Mouse (Mus musculus): ENCODE data around the gene Tex12. TPM values are rescaled to one million over a fixed set of nuclear protein-coding genes. Genes with fewer than 3 reads are reported as not detected.

Tex12 gene
- polyA plus RNA-seq, 1 experiment: not detected

DNA sequence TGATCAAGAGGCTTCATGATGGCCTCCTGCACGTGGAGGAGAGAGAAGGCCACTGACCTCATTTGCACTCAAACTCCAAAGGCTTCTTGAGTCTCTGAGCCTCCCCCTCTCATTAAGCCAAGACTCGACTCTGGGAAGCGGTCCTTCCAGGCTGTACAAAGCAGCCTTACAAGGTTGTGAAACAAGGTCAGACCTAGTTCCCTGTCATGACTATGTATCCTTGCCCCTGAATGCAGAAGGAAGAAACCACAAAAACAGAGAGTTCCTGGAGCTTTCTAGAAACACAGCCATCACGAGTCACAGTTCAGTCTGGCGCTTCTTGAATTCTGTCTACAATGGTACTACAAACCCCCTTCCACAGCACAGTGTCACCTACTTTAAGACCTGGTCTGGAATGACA is 38.6 kb downstream of the Tex12 start:
- TF ChIP-seq CTCF (IDR thresholded peaks at IDR 0.05; ENCODE audit: control insufficient read depth, insufficient read depth, low read length) (no peak), POLR2A (IDR thresholded peaks at IDR 0.05; ENCODE audit: borderline replicate concordance, control insufficient read depth, low read depth, low read length) (no peak)
- H3K4me1 ChIP-seq (ENCODE audit: control insufficient read depth, insufficient read depth, low read length): peaks cover 7% of the 10 kb centered on the region
- H3K27ac ChIP-seq (ENCODE audit: control insufficient read depth, insufficient read depth, low read depth, low read length, poor library complexity): no peak overlapping the region
- no peak overlapping the region for H3K4me3 ChIP-seq (replicated peaks; ENCODE audit: control insufficient read depth, low read depth, low read length)
- WGBS: 38% methylated on average over 5 of the region's 5 CpGs

DNA sequence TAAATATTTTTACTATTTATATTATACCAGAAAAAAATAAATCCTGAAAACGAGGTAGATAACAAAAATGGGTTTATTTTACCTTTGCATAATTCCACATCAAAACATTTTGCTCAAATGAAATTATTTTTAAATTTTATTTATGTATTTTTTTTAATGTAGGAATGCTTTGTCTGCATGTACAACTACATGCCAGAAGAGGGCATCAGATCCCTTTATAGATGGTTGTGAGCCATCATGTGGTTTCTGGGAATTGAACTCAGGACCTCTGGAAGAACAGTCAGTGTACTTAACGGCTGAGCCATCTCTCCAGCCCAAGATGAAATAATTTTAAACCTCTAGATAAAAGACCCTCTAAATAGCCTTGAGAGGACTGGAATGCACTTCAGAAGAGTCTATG is 39.6 kb downstream of the Tex12 start:
- Histone ChIP-seq H3K4me1 (ENCODE audit: control insufficient read depth, insufficient read depth, low read length) (peaks cover 6% of the 10 kb centered on the region; the same call in 1 of the 2 replicates), H3K27ac (ENCODE audit: control insufficient read depth, insufficient read depth, low read depth, low read length, poor library complexity) (no peak overlapping the region), H3K4me3 (replicated peaks; ENCODE audit: control insufficient read depth, low read depth, low read length) (no peak overlapping the region)
- 45% methylated on average over 2 of the region's 2 CpGs for WGBS
- TF ChIP-seq POLR2A (IDR thresholded peaks at IDR 0.05; ENCODE audit: borderline replicate concordance, control insufficient read depth, low read depth, low read length) (no peak), CTCF (IDR thresholded peaks at IDR 0.05; ENCODE audit: control insufficient read depth, insufficient read depth, low read length) (no peak)

DNA sequence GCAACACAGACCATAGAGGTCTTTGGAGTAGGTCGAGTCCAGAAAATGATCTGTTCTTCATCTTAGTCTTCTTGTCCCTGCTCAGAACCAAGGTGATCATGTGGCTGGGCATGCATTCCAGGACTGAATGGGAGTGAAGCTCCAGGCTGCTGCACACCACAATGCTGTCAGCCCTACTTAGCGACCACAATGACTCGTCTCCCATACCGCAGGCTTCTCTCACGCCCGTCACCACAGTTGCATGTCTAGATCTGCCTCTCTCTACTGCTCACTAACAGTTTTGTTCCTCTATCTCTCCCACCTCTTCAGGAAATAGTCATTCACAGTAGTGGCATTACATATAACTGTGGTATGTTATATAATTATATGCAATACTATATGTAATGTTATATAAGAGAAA is 40.4 kb downstream of the Tex12 start:
- TF ChIP-seq POLR2A (IDR thresholded peaks at IDR 0.05; ENCODE audit: borderline replicate concordance, control insufficient read depth, low read depth, low read length) (no peak), CTCF (IDR thresholded peaks at IDR 0.05; ENCODE audit: control insufficient read depth, insufficient read depth, low read length) (no peak)
- Histone ChIP-seq H3K4me1 (ENCODE audit: control insufficient read depth, insufficient read depth, low read length) (peaks cover 6% of the 10 kb centered on the region; the same call in 1 of the 2 replicates), H3K27ac (ENCODE audit: control insufficient read depth, insufficient read depth, low read depth, low read length, poor library complexity) (no peak overlapping the region), H3K4me3 (replicated peaks; ENCODE audit: control insufficient read depth, low read depth, low read length) (no peak overlapping the region)
- WGBS: 16% methylated on average over 6 of the region's 6 CpGs

DNA sequence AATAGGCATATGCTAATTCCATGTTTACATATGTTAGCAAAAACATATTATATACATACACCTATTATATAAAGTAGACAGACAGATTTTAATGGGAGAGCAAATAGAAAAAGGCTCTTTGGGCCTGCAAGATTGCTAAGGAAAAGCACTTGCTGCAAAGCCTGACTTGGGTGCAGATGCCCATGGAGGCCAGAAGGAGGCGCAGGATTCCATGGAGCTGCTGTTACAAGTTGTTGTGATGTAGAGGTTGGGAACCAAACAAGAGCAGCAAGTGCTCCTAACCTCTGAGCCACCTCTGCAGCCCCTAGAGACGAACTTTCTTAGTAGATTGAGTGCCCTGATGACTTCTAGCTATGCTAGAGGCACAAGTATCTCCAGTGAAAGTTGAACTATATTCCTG is 42.3 kb downstream of the Tex12 start:
- no peak overlapping the region for H3K4me3 ChIP-seq (replicated peaks; ENCODE audit: control insufficient read depth, low read depth, low read length)
- H3K4me1 ChIP-seq (ENCODE audit: control insufficient read depth, insufficient read depth, low read length): peaks cover 4% of the 10 kb centered on the region; the same call in 1 of the 2 replicates
- H3K27ac ChIP-seq (ENCODE audit: control insufficient read depth, insufficient read depth, low read depth, low read length, poor library complexity): no peak overlapping the region
- TF ChIP-seq POLR2A (IDR thresholded peaks at IDR 0.05; ENCODE audit: borderline replicate concordance, control insufficient read depth, low read depth, low read length) (no peak), CTCF (IDR thresholded peaks at IDR 0.05; ENCODE audit: control insufficient read depth, insufficient read depth, low read length) (peak; percentile 65)
- 55% methylated on average over 2 of the region's 2 CpGs for WGBS

DNA sequence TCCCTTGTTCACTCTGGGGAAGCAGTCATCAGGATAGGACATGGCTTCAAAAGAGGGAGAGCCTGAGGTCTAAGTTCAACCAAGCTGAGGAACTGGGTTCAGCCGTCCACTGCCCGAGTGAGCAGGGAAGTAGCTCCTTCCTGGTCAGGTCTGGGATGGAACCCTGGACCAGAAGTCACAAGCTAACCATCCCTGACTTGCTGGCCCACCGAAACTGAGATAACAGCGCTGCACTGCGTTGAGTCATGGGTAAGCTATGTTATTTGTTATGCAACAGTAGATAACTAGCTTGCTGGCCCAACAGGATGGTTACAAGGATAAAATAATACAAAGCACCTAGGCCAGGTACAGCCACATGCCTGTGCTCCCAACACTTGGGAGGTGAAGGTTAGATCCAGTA is 45.7 kb downstream of the Tex12 start:
- peaks cover 1% of the 10 kb centered on the region; the same call in 1 of the 2 replicates for H3K4me1 ChIP-seq (ENCODE audit: control insufficient read depth, insufficient read depth, low read length)
- WGBS: 73% methylated on average over 5 of the region's 5 CpGs
- H3K27ac ChIP-seq (ENCODE audit: control insufficient read depth, insufficient read depth, low read depth, low read length, poor library complexity): no peak overlapping the region
- TF ChIP-seq POLR2A (IDR thresholded peaks at IDR 0.05; ENCODE audit: borderline replicate concordance, control insufficient read depth, low read depth, low read length) (no peak), CTCF (IDR thresholded peaks at IDR 0.05; ENCODE audit: control insufficient read depth, insufficient read depth, low read length) (no peak)
- no peak overlapping the region for H3K4me3 ChIP-seq (replicated peaks; ENCODE audit: control insufficient read depth, low read depth, low read length)

DNA sequence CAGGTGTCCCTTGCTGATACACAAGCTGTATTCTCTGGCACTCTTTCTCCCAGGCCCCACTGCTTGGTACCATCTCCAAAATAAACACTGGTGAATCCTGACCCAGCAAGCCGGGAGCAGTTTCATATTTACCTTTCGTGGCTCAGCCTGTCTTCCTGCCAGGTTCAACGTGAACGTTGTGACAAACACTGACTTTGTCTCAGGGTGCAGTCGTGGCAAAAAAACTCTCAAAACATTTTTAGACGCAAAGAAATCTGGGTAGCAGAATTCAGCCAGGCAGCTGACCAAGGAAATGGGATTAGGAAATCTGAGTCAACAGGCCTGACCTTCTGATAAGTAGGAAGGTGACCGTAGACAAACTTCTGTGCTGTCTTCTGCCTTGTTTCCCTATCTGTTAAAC is 53.6 kb downstream of the Tex12 start:
- 47% methylated on average over 7 of the region's 7 CpGs for WGBS
- peaks cover 2% of the 10 kb centered on the region for H3K4me1 ChIP-seq (ENCODE audit: control insufficient read depth, insufficient read depth, low read length)
- H3K27ac ChIP-seq (ENCODE audit: control insufficient read depth, insufficient read depth, low read depth, low read length, poor library complexity): no peak overlapping the region
- TF ChIP-seq CTCF (IDR thresholded peaks at IDR 0.05; ENCODE audit: control insufficient read depth, insufficient read depth, low read length): no peak
- H3K4me3 ChIP-seq (replicated peaks; ENCODE audit: control insufficient read depth, low read depth, low read length): no peak overlapping the region

Other genes starting within 250 kb of the Tex12 start
- 536 and 982 TPM in 2 replicates for gene Rpl10-ps3, start 216.4 kb downstream of the Tex12 start, polyA plus RNA-seq (2011; ENCODE audit: insufficient read depth, insufficient read length, low replicate concordance, missing spikeins)
- gene Plet1, start 66.8 kb downstream of the Tex12 start, polyA plus RNA-seq (2011; ENCODE audit: insufficient read depth, insufficient read length, low replicate concordance, missing spikeins): 1.5 TPM in 1 of 2 replicates, not detected in the other
- gene Pts, start 32.6 kb downstream of the Tex12 start, polyA plus RNA-seq (2011; ENCODE audit: insufficient read depth, insufficient read length, low replicate concordance, missing spikeins): 14.5 and 35.7 TPM in 2 replicates
- 11.9 and 18.4 TPM in 2 replicates for gene Il18, start 6.5 kb downstream of the Tex12 start, polyA plus RNA-seq (2011; ENCODE audit: insufficient read depth, insufficient read length, low replicate concordance, missing spikeins)
- 1.1 and 1.9 TPM in 2 replicates for gene Bco2, start 6.1 kb downstream of the Tex12 start, polyA plus RNA-seq (2011; ENCODE audit: insufficient read depth, insufficient read length, low replicate concordance, missing spikeins)
- gene Sdhd, start 42.5 kb upstream of the Tex12 start, polyA plus RNA-seq (2011; ENCODE audit: insufficient read depth, insufficient read length, low replicate concordance, missing spikeins): 63.1 and 65.6 TPM in 2 replicates
- gene Timm8b, start 42.6 kb upstream of the Tex12 start, polyA plus RNA-seq (2011; ENCODE audit: insufficient read depth, insufficient read length, low replicate concordance, missing spikeins): 41.7 and 54.8 TPM in 2 replicates
- 2.5 TPM in 1 of 2 replicates, not detected in the other for gene Pih1d2, start 56.0 kb upstream of the Tex12 start, polyA plus RNA-seq (2011; ENCODE audit: insufficient read depth, insufficient read length, low replicate concordance, missing spikeins)
- gene Nkapd1, start 56.1 kb upstream of the Tex12 start, polyA plus RNA-seq (2011; ENCODE audit: insufficient read depth, insufficient read length, low replicate concordance, missing spikeins): 6.1 and 13.0 TPM in 2 replicates
- gene Dlat, start 98.5 kb upstream of the Tex12 start, polyA plus RNA-seq (2011; ENCODE audit: insufficient read depth, insufficient read length, low replicate concordance, missing spikeins): 13.0 and 13.8 TPM in 2 replicates
- gene Dixdc1, start 178.2 kb upstream of the Tex12 start, polyA plus RNA-seq (2011; ENCODE audit: insufficient read depth, insufficient read length, low replicate concordance, missing spikeins): 0.29 TPM in 1 of 2 replicates, not detected in the other
- not detected in 2 replicates for gene 2310030G06Rik, start 185.2 kb upstream of the Tex12 start, polyA plus RNA-seq (2011; ENCODE audit: insufficient read depth, insufficient read length, low replicate concordance, missing spikeins)
- 6.9 and 10.5 TPM in 2 replicates for gene Cryab, start 190.0 kb upstream of the Tex12 start, polyA plus RNA-seq (2011; ENCODE audit: insufficient read depth, insufficient read length, low replicate concordance, missing spikeins)
- gene Hspb2, start 191.0 kb upstream of the Tex12 start, polyA plus RNA-seq (2011; ENCODE audit: insufficient read depth, insufficient read length, low replicate concordance, missing spikeins): not detected in 2 replicates
- 5.5 and 5.7 TPM in 2 replicates for gene Fdxacb1, start 206.9 kb upstream of the Tex12 start, polyA plus RNA-seq (2011; ENCODE audit: insufficient read depth, insufficient read length, low replicate concordance, missing spikeins)
- 9.7 and 10.2 TPM in 2 replicates for gene Alg9, start 213.7 kb upstream of the Tex12 start, polyA plus RNA-seq (2011; ENCODE audit: insufficient read depth, insufficient read length, low replicate concordance, missing spikeins)
- 24.7 and 32.8 TPM in 2 replicates for gene 1110032A03Rik, start 214.2 kb upstream of the Tex12 start, polyA plus RNA-seq (2011; ENCODE audit: insufficient read depth, insufficient read length, low replicate concordance, missing spikeins)